Mouse (Mus musculus) right cerebral cortex, postnatal 4 days (tissue): ENCODE results near the gene Zfyve9.
"Not testable (repeated sequence)": the region's sequence is repeated elsewhere in the genome, so short reads cannot be mapped to it uniquely, and the experiment has no call there.

Source experiments
- DNase-seq: peaks from one replicate; pipeline ENCODE4 v3.0.0-alpha.2; 2022

Gene Zfyve9

DNA sequence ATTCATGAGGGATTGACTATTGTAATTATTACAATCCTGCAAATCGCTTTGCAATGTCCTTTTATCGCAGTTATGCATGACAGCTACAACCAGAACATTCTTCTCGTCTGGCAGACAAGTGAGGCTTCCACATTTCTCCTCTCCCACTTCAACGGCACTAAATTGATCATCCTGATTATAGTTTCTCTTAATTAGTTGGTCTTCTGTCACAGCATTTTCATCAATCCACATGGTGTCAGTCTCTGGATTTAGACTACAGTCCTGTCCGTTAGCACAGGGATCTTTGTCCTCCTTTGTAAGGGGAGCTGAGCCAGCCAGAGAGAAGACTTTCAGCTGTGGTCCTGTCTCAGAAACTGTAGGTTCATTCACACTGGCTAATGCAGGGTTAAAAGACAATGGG, 61.2 kb downstream of the Zfyve9 start, which contains the start of gene 3110021N24Rik:
Gene 3110021N24Rik, plus strand, starts transcription at position 301 of the 400 bp plus-strand sequence.
- no peak for DNase-seq

DNA sequence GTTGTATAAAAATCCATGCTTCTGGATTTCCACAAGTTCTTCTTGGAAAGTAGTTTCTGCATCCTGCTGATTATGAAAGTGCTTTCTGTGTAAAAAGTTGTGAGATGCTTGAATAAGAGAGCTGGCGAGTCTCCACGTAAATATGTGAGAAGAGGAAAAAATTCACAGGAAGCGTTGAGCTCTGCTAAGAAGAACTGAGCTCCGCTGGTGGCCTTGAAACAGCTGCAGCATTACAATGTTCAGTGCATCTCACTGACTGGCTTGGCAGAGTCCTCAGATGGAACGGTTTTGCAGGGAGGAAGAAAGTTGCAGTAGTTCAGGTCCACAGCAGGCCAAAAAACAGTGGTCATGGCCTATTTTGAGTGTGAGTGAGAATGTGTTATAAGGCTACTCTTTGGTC, 72.4 kb downstream of the Zfyve9 start:
- no peak for DNase-seq

- DNase-seq: peak; percentile 4
Observed at GRCm38 (mm10) chr4:108696934-108697333, 83.7 kb downstream of the Zfyve9 start.

DNA sequence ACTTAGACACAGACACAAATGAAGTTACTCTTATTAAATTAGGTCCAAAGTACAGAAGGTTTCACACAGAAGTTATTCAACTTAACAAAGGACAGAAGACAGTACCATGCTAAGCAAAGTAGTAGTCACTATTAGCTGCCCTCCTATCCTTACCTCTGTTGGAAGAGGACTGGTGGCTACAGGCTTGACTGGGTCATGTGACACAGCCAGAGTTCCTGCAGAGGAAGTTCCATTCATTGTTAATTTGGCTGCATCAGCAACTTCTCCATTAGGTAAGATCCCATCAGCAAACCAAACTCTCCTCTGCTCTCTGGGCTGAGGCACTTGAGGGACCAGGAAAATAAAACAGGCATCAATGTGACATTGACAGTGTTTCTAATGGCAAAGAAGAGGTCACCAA, 89.1 kb downstream of the Zfyve9 start:
- DNase-seq: no peak

DNA sequence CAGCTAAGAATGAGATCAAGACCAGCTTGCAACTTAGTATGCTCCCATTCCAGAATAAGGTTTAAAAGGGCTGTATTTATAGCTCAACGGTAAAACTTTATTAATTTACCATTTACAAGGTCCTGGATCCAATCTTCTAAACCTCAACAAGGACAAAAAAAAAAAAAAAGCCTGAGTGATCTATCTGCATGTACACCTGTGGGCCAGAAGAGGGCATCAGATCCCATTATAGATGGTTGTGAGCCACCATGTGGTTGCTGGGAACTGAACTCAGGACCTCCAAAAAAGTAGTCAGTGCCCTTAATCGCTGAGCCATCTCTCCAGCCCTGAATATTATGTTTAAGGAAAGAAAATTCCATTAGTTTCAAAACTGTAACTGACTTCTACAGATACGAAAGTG, 90.1 kb downstream of the Zfyve9 start:
- DNase-seq: no peak

- DNase-seq: not testable (repeated sequence)
Observed at GRCm38 (mm10) chr4:108687098-108687497, 93.5 kb downstream of the Zfyve9 start.

DNA sequence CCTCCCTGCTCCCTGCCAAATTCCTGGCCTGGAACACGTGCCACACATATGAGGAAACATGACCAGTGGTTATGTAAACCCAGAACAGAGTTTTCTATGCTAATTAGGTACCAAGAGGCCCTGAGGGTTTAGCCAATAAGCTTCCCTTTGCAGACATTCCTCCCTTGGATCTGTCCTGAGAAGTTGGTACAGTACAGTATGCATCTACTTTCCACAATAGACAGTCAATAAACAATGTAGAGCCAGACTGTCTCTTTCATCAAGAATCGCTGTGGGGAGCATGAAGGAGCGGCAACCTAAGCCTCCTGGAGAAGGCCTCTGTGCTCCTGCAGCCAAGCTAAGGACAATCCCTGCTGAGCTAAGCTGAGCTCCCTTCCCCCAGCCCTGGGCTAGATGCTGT, 94.4 kb downstream of the Zfyve9 start:
- DNase-seq: no peak

DNA sequence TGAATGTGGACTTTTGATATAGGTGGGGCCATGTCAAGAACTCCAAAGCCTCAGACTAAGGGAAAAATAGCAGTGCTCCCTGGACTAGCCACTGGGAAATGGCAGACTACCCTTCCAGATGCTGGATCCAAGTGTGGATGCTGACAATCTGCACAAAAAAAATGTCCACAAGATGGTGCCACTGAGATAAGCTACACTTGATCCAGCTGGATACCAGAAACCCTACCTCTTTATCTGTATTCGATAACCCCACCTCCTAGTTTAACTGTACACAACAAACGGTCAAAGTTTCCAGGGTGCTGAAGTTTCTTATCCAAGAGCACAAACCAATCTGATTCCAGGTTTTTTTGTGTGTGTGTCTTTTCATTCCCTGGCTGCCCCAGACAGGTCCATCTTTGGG, 116.2 kb downstream of the Zfyve9 start:
- DNase-seq: no peak

GRCm38 (mm10) chr4:108638752-108639151, 141.8 kb downstream of the Zfyve9 start:
- no peak for DNase-seq

DNA sequence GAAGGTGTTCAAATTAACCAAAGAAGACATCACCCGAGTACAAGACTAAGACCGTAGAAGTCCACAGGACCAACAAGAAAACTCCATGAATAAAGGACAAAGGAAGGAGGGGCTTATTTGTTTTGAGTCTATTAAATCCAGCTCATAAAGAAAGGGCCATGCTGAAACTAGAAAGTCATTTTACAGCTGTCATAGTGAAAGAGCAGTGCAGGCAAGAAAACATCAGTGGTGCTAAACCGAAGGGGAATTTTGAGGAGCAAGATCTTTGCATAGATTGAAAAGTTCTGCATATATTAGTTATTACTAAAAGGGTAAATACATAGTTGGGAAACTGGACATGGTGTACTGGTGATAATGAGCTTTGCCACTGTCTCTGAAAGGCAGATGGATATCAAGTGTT, 142.9 kb downstream of the Zfyve9 start:
- DNase-seq: no peak

- no peak for DNase-seq
Observed at GRCm38 (mm10) chr4:108635101-108635500, 145.5 kb downstream of the Zfyve9 start.

- DNase-seq: no peak
Observed at GRCm38 (mm10) chr4:108634696-108635095, 145.9 kb downstream of the Zfyve9 start.

GRCm38 (mm10) chr4:108633703-108634102, 146.9 kb downstream of the Zfyve9 start:
- DNase-seq: no peak

DNA sequence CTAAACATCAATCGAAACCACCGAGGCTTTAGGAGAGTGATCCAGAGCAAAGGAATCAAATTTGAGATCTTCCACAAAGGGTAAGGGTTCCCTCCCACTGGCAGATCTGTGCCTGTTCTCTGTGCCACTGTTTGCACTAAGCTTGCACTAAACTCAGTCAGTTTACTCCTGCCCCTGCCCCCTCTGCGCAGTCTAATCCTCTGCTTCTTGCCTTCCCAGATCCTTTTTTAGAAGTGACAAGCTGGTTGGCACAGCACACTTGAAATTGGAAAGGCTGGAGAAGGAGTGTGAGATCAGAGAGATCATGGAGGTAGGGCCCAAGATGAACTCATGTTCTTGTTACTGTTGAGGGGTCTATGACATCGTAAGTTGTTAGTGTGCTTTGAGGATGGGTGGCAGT, 149.0 kb downstream of the Zfyve9 start:
- DNase-seq: no peak

DNA sequence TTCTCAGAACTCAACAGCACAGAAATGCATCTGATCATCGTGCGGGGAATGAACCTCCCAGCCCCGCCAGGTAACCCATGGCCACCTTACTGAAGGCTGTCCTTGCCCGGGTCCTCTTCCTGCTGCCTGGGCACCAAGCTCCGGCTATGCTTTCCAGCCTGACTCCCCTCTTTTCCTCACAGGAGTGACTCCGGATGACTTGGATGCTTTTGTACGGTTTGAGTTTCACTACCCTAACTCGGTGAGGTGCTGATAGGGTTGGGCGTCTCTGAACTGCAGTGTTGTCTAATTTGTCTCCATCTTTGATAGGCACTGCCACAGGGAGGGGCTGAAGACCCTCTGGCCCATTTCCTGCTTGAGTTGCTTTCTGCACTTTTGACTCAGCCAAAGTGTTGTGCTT, 150.5 kb downstream of the Zfyve9 start:
- DNase-seq: no peak

GRCm38 (mm10) chr4:108629363-108629880, 151.2 kb downstream of the Zfyve9 start:
- no peak for DNase-seq

GRCm38 (mm10) chr4:108627066-108627465, 153.5 kb downstream of the Zfyve9 start:
- DNase-seq: no peak

DNA sequence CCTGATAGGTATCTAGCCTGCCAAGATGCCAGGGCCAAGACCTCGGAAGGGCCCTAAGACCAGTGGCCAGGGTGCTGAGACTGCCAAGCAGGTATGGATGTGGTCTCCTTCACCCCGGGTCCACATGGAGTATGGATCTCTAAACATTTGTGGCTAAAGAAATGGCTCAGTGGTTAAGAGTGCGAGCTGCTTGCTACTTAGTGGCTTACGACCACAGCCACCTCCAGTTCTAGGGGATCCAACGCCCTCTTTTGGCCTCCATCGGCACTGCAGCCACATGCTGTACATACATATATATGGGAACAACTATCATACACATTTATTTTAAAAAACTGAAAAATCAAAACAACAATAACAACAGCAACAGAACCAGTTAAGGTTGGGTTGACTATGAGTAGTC, 159.1 kb downstream of the Zfyve9 start:
- no peak for DNase-seq

DNA sequence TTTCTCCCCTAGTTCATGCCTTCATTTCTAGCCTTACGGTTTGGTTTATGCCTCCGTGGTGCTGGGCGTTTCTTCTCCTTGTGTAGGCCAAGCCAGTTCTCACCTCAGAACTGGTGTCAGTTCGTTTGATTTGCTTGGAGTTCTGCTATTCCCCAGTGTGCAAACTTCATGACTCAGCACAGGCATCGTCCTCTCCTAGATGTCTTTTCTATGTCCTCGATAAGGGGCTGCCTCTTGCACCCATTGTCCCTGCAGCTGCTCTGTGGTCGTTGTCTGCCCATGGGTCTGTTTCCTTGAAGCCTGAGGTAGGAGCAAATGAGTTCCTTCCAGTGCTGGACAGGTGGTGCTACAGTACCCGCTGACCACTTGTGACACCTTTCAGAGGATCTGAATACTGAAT, 160.1 kb downstream of the Zfyve9 start:
- no peak for DNase-seq

DNA sequence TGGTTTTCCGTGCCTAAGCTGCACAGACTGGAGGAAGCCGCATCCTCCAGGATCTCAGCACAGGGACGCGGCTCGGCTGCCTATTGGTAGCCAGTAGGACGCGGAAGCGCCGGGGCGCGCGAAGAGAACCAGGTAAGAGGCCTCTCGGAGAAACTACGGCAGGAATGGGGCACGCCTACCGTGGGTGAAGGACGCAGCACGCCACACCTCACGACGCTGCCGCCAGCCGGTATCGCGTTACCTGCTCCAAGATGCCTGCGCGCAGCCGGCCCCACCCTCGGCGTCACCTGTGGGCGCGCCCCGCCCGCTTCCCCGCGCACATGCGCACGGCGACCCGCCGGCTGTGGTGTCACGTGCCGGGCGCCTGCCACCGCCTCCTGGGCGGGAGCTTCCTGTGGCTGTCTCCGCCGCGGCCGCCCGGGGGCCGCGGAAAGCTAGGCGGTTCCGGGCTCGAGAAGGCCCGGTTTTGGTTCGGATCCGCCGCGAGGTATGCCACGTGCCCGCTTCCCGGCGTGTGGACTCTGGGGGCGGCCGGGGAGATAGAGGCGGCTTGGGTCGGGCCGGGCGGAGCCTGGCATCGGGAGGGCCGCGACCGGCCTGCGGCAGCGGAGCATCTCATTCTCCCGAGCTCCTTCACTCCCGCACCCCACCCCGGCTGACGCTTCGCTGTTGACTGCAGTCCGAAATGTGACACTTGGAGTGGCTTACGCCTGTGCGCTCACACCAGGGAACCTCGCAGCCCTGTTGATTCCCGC, 160.8 kb downstream of the Zfyve9 start, which contains the start of gene Cc2d1b:
Gene Cc2d1b, plus strand, starts transcription at position 354 of the 755 bp plus-strand sequence.
- DNase-seq: peak; percentile 87

DNA sequence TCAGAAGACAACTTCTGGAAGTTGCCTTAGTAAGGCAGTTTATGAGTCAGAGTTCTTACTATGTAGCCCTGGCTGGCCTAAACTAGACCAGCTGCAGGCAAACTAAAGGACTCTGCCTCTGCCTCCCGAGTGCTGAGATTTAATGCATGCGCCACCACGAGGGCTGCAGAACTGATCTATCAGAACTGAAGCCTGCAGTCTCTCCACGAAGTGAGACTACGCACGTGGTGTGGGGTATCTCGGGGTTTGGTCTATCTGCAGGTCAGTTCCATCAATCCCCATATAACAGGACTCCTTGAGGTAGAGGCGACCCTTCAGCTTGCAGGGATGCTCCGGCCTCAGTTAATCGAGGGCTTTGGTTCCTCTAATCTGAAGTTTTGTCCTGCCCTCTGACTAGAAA, 161.4 kb downstream of the Zfyve9 start:
- DNase-seq: peak; percentile 39

- DNase-seq: no peak
Observed at GRCm38 (mm10) chr4:108618586-108618985, 162.0 kb downstream of the Zfyve9 start.

DNA sequence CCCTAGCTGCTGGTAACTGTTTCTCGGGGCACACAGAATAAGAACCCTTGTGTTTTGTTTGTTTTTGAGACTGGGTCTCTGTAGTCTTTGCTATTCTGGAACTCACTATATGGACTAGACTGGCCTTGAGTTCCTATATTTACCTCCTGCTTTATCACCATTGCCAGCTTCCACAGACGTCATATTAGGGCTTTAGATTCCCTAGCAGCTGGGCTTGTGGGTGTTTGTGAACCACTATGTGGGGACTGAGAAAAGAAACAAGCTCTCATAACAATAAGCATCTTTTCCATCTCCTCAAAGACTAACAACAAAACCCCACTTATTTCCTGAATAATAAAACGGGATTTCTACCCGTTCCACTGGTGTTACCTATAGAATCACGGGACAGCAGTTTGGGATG, 169.7 kb downstream of the Zfyve9 start:
- DNase-seq: no peak

DNA sequence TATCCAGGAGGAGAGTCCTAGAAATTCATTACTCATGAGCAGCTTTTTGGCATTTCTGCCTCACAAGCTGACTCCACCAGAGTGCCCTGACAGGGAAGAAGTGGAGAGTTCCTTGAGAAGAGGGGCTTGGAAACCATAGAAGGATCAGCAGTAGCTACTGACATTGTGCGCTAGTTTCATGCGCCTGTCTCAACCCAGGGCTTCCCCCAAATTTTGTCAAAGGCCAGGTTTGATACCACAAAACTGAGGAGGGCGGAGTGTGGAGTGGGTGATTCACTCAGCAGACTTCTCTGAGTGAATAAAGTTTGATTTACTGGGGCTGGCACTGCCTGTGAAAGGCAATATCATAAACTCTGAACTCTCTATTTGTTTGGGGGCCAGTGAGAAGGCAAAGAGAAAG, 171.9 kb downstream of the Zfyve9 start:
- DNase-seq: no peak

DNA sequence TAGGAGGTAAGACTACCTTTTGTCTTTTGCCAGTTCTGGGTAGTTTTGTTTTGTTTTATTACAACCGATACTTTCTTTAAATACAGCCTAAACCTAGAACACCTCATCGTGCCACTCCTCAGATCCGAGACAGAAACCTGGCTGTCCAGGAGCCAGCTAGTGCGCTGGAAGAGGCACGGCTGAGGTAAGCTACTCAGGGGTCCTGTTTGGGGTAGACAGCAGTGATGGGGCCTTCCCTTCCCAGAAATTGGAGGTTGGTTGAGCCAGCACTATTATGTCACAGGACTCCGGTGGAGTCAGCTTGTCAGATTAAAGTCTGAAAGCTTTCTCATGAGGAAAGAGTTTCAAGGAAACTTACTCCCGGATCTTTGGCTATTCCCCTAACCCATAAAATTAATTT, 178.7 kb downstream of the Zfyve9 start:
- DNase-seq: no peak
